Mouse (Mus musculus): ENCODE data around the gene St6galnac6. TPM values are rescaled to one million over a fixed set of nuclear protein-coding genes. Genes with fewer than 3 reads are reported as not detected.

The St6galnac6 gene
- total and polyA plus RNA-seq, 2 experiments from 2014 or later: 42.3 to 65.3 TPM

DNA sequence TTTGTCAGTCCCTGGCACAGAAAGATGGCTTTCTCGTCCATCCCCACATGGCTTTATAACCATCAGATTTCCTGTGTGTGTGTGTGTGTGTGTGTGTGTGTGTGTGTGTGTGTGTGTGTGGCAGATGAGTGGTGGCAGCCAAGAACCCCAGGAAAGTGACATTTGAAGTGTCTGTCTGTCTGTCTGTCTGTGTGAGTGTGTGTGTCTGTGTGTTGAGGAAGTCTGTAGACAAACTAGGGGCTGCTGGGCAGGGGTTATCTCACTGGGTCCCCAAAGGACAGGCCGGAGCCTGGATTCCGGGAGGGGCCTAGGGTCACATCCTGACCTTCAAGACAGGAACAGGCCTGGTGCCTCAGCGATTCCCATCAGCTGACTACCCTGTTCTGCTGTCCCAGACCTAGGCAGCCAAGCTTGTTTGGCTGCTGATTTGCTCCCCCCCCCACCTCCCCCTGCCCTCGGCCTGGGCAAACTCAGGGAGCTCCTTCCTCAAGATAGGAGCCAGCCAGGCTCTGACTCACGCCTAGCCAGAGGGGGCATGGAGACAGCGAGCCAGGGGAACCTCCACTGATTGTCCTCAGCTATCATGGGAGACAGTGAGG lies 62.1 kb downstream of the St6galnac6 start:
- no peak for ATAC-seq
- WGBS: 63% methylated on average over 7 of the region's 7 CpGs

DNA sequence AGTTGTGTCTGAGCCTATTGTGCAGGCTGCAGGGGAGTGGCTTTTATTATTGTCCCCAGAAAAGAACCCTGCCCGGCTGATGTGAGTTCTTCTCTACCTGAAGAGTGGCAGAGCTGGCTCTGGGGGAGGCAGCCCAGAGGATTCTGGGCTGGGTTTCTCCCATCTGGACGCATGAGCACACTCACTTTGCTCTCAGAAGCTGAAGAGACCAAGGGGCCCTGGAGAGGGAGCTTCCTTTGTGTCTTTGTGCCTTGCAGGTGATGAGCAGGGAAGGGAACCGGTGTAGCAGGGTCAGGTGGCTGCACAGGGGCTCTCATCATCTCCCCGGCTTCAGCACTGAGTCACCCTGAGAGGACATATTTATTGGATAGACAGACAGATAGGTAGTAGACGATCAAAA lies 62.8 kb downstream of the St6galnac6 start:
- no peaks in the 10 kb centered on the region for H3K36me3 ChIP-seq (ENCODE audit: insufficient read depth)
- no peak for TF ChIP-seq CTCF (IDR thresholded peaks at IDR 0.05; ENCODE audit: low read depth)
- no peak for DNase-seq

More for the DNA sequence above, 62.1 kb downstream of the St6galnac6 start:
- H3K9ac ChIP-seq: no peak overlapping the region
- no peaks in the 10 kb centered on the region for H3K9me3 ChIP-seq (ENCODE audit: low read length)
- H3K4me2 ChIP-seq (ENCODE audit: low read depth): no peak overlapping the region
- no peak for DNase-seq
- no peak overlapping the region for H3K27ac ChIP-seq (ENCODE audit: low read depth, low read length)
- H3K27me3 ChIP-seq (ENCODE audit: insufficient read depth, low read length): no peaks in the 10 kb centered on the region
- no peaks in the 10 kb centered on the region for H3K36me3 ChIP-seq (ENCODE audit: insufficient read depth)
- H3K4me1 ChIP-seq (ENCODE audit: insufficient read depth): no peaks in the 10 kb centered on the region
- H3K4me3 ChIP-seq (ENCODE audit: low read depth, low read length): no peak overlapping the region
- TF ChIP-seq CTCF (IDR thresholded peaks at IDR 0.05; ENCODE audit: low read depth): no peak

DNA sequence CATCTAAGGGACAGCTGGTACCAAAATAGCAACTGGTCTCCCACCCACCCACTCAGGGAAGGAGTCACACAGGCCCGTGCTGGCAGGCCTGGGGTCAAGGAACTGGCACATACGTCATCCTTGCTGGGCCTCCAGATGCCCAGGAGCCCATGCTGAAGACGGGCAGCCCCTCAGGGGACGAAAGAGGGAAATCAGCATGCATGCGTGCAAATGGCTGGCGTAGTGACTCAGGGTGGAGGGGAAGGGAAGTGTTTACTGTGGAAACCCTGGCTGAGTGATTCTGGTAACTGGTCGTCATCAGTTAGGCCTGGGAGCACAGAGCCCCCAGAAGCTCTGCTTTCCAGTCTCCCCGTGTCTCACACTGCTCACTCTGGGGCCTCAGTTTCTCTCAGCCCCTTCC lies 65.8 kb downstream of the St6galnac6 start:
- Histone ChIP-seq H3K36me3 (ENCODE audit: insufficient read depth) (no peaks in the 10 kb centered on the region), H3K9ac (no peak overlapping the region), H3K4me1 (ENCODE audit: insufficient read depth) (no peaks in the 10 kb centered on the region), H3K4me3 (ENCODE audit: low read depth, low read length) (no peak overlapping the region), H3K27ac (ENCODE audit: low read depth, low read length) (no peak overlapping the region), H3K9me3 (ENCODE audit: low read length) (no peaks in the 10 kb centered on the region), H3K4me2 (ENCODE audit: low read depth) (no peak overlapping the region), H3K27me3 (ENCODE audit: insufficient read depth, low read length) (no peaks in the 10 kb centered on the region)
- 80% methylated on average over 8 of the region's 8 CpGs for WGBS
- no peak for ATAC-seq
- no peak for DNase-seq
- no peak for TF ChIP-seq CTCF (IDR thresholded peaks at IDR 0.05; ENCODE audit: low read depth)

More for the DNA sequence above, 62.8 kb downstream of the St6galnac6 start:
- no peak for ATAC-seq
- Histone ChIP-seq H3K9me3 (ENCODE audit: low read length) (no peaks in the 10 kb centered on the region), H3K9ac (no peak overlapping the region), H3K27ac (ENCODE audit: low read depth, low read length) (no peak overlapping the region), H3K4me1 (ENCODE audit: insufficient read depth) (no peaks in the 10 kb centered on the region), H3K4me3 (ENCODE audit: low read depth, low read length) (no peak overlapping the region), H3K4me2 (ENCODE audit: low read depth) (no peak overlapping the region), H3K27me3 (ENCODE audit: insufficient read depth, low read length) (no peaks in the 10 kb centered on the region)
- WGBS: 55% methylated on average over 5 of the region's 5 CpGs

DNA sequence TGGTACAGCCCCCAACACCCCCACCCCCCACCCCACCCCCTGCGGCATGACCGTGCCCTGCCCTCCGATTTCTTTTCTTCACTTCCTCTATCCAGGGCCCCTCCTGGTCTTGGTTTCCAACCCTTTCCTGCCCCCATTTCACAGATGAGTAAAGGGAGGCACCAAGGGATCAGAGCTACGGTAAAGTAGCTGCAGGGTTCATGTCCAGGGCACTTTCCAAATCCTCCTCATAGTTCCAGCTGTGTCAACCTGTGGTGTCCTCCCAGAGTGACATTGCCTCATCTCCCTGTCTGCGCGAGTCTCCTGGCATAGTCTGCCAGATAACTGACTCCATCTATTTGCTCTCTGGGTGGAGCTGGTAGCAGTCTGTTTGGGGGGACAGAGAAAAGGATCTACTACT lies 66.3 kb downstream of the St6galnac6 start:
- Histone ChIP-seq H3K4me1 (ENCODE audit: insufficient read depth) (no peaks in the 10 kb centered on the region), H3K36me3 (ENCODE audit: insufficient read depth) (no peaks in the 10 kb centered on the region), H3K4me2 (ENCODE audit: low read depth) (no peak overlapping the region), H3K4me3 (ENCODE audit: low read depth, low read length) (no peak overlapping the region), H3K9me3 (ENCODE audit: low read length) (no peaks in the 10 kb centered on the region), H3K27ac (ENCODE audit: low read depth, low read length) (no peak overlapping the region), H3K9ac (no peak overlapping the region), H3K27me3 (ENCODE audit: insufficient read depth, low read length) (no peaks in the 10 kb centered on the region)
- TF ChIP-seq CTCF (IDR thresholded peaks at IDR 0.05; ENCODE audit: low read depth): no peak
- no peak for ATAC-seq
- no peak for DNase-seq
- WGBS: 88% methylated on average over 6 of the region's 6 CpGs

DNA sequence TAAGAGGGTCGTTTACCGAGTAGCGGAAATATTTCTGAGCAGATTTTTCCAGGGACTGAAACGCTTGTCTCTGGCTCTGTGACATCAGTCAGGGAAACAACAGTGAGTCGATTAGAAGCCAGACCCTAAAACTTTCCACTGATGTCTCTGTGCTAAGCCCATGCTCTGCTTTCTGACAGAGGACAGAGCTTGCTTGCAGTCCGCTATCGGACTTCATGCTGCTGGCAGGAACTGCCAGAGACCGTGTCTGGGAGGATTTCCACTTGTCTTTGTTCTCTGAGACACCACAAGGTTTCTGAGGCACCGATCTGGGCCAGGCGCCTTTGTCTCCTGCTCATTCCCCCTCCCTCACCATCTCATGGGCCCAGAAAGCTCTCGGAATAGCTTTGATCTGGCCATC lies 68.3 kb downstream of the St6galnac6 start:
- WGBS: 20% methylated on average over 11 of the region's 11 CpGs
- no peak overlapping the region for H3K9ac ChIP-seq

DNA sequence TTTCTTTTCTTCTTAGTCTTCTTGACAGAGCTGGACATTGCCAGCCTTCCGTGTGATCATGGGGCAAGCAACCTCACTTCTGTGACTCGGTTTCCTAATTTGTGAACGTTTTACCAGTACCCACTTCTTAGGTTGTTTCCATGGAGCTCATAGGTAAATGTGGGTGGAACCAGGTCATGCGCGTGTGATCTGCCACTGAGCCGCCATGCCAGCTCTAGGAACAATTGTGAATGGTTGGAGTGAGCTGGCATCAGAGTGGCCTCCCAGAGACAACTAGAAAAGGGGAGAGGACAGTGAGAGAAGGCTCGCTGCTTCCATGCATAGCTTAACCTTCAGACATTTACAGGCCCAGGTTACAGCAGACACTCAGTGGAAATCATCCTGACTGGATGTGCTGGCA lies 68.7 kb downstream of the St6galnac6 start:
- Histone ChIP-seq H3K4me2 (ENCODE audit: low read depth) (no peak overlapping the region), H3K4me3 (ENCODE audit: low read depth, low read length) (no peak overlapping the region), H3K9me3 (ENCODE audit: low read length) (no peaks in the 10 kb centered on the region), H3K27ac (ENCODE audit: low read depth, low read length) (no peak overlapping the region), H3K9ac (no peak overlapping the region), H3K4me1 (ENCODE audit: insufficient read depth) (no peaks in the 10 kb centered on the region), H3K36me3 (ENCODE audit: insufficient read depth) (no peaks in the 10 kb centered on the region), H3K27me3 (ENCODE audit: insufficient read depth, low read length) (no peaks in the 10 kb centered on the region)
- no peak for TF ChIP-seq CTCF (IDR thresholded peaks at IDR 0.05; ENCODE audit: low read depth)
- no peak for DNase-seq
- ATAC-seq: no peak
- 58% methylated on average over 7 of the region's 7 CpGs for WGBS

More for the DNA sequence above, 68.3 kb downstream of the St6galnac6 start:
- Histone ChIP-seq H3K27me3 (ENCODE audit: insufficient read depth, low read length) (no peaks in the 10 kb centered on the region), H3K36me3 (ENCODE audit: insufficient read depth) (no peaks in the 10 kb centered on the region), H3K4me2 (ENCODE audit: low read depth) (no peak overlapping the region), H3K9me3 (ENCODE audit: low read length) (no peaks in the 10 kb centered on the region), H3K4me3 (ENCODE audit: low read depth, low read length) (no peak overlapping the region), H3K27ac (ENCODE audit: low read depth, low read length) (no peak overlapping the region), H3K4me1 (ENCODE audit: insufficient read depth) (no peaks in the 10 kb centered on the region)
- TF ChIP-seq CTCF (IDR thresholded peaks at IDR 0.05; ENCODE audit: low read depth): no peak
- peak; percentile 12 for DNase-seq
- ATAC-seq: no peak

DNA sequence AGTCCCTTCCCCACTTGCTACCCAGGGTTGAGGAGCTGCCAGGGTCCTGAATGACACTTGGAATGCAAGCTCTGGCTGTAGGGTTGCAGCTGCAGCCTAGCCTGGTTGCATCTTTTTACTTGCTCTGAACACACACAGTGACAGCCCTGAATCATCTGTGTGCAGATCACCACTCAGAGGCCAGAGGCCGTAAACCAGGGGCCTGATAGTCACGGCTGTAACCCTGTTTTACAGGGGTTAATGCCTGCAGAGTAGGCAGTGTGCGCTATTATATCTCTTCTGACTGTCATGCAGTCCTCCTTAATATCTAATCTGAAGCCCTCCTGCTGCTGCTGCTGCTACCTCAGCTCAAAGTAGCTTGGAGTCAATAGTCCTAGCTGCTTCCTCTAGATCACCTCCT lies 70.4 kb downstream of the St6galnac6 start:
- H3K27me3 ChIP-seq (ENCODE audit: insufficient read depth, low read length): no peaks in the 10 kb centered on the region
- no peaks in the 10 kb centered on the region for H3K36me3 ChIP-seq (ENCODE audit: insufficient read depth)
- H3K9me3 ChIP-seq (ENCODE audit: low read length): no peaks in the 10 kb centered on the region
- DNase-seq: no peak
- H3K4me3 ChIP-seq (ENCODE audit: low read depth, low read length): no peak overlapping the region
- H3K4me2 ChIP-seq (ENCODE audit: low read depth): no peak overlapping the region
- H3K27ac ChIP-seq (ENCODE audit: low read depth, low read length): no peak overlapping the region
- H3K4me1 ChIP-seq (ENCODE audit: insufficient read depth): no peaks in the 10 kb centered on the region
- TF ChIP-seq CTCF (IDR thresholded peaks at IDR 0.05; ENCODE audit: low read depth): no peak
- 79% methylated on average over 3 of the region's 3 CpGs for WGBS
- H3K9ac ChIP-seq: no peak overlapping the region
- no peak for ATAC-seq

MicroRNAs encoded within 50 kb of the gene (microRNA counts, 519-probe panel; counts per million panel counts)
- microRNA mmu-miR-1954: not detected

Small RNA genes within 50 kb of the gene (microRNA-seq; reads per million reads assigned to microRNA genes)
- gene Mir1954: 0 reads per million in 2 experiments

Other genes with a start within 250 kb of the St6galnac6 start
- gene Ciz1, start 247.4 kb upstream of the St6galnac6 start, total RNA-seq (2014; rRNA removed): 62.6 and 78.2 TPM in 2 replicates
- gene Ciz1, start 247.4 kb upstream of the St6galnac6 start, polyA plus RNA-seq (2015; fragmentation: Nextera tagmentation; extraction: Ambion mirVana): 51.5 and 52.9 TPM in 2 replicates
- 76.2 and 106 TPM in 2 replicates for gene Dnm1, start 246.4 kb upstream of the St6galnac6 start, total RNA-seq (2014; rRNA removed)
- 47.9 and 71.6 TPM in 2 replicates for gene Dnm1, start 246.4 kb upstream of the St6galnac6 start, polyA plus RNA-seq (2015; fragmentation: Nextera tagmentation; extraction: Ambion mirVana)
- gene 1110008P14Rik, start 217.8 kb upstream of the St6galnac6 start, total RNA-seq (2014; rRNA removed): 197 and 210 TPM in 2 replicates
- 160 and 186 TPM in 2 replicates for gene 1110008P14Rik, start 217.8 kb upstream of the St6galnac6 start, polyA plus RNA-seq (2015; fragmentation: Nextera tagmentation; extraction: Ambion mirVana)
- gene Lcn2, start 211.5 kb upstream of the St6galnac6 start, total RNA-seq (2014; rRNA removed): 0.54 and 1.2 TPM in 2 replicates
- gene Lcn2, start 211.5 kb upstream of the St6galnac6 start, polyA plus RNA-seq (2015; fragmentation: Nextera tagmentation; extraction: Ambion mirVana): 0.63 and 1.0 TPM in 2 replicates
- 32.1 and 37.5 TPM in 2 replicates for gene Ptges2, start 203.8 kb upstream of the St6galnac6 start, total RNA-seq (2014; rRNA removed)
- 54.9 and 58.6 TPM in 2 replicates for gene Ptges2, start 203.8 kb upstream of the St6galnac6 start, polyA plus RNA-seq (2015; fragmentation: Nextera tagmentation; extraction: Ambion mirVana)
- gene Naif1, start 149.3 kb upstream of the St6galnac6 start, total RNA-seq (2014; rRNA removed): 3.8 and 4.5 TPM in 2 replicates
- gene Naif1, start 149.3 kb upstream of the St6galnac6 start, polyA plus RNA-seq (2015; fragmentation: Nextera tagmentation; extraction: Ambion mirVana): 2.4 and 3.9 TPM in 2 replicates
- 55.4 and 62.5 TPM in 2 replicates for gene Slc25a25, start 148.3 kb upstream of the St6galnac6 start, total RNA-seq (2014; rRNA removed)
- gene Slc25a25, start 148.3 kb upstream of the St6galnac6 start, polyA plus RNA-seq (2015; fragmentation: Nextera tagmentation; extraction: Ambion mirVana): 38.3 and 40.9 TPM in 2 replicates
- 17.6 and 19.7 TPM in 2 replicates for gene Fam102a, start 64.4 kb upstream of the St6galnac6 start, total RNA-seq (2014; rRNA removed)
- gene Fam102a, start 64.4 kb upstream of the St6galnac6 start, polyA plus RNA-seq (2015; fragmentation: Nextera tagmentation; extraction: Ambion mirVana): 7.2 and 7.5 TPM in 2 replicates
- gene Dpm2, start 28.9 kb upstream of the St6galnac6 start, total RNA-seq (2014; rRNA removed): 59.2 and 60.5 TPM in 2 replicates
- 142 and 152 TPM in 2 replicates for gene Dpm2, start 28.9 kb upstream of the St6galnac6 start, polyA plus RNA-seq (2015; fragmentation: Nextera tagmentation; extraction: Ambion mirVana)
- 6.4 and 11.8 TPM in 2 replicates for gene Pip5kl1, start 24.9 kb upstream of the St6galnac6 start, total RNA-seq (2014; rRNA removed)
- gene Pip5kl1, start 24.9 kb upstream of the St6galnac6 start, polyA plus RNA-seq (2015; fragmentation: Nextera tagmentation; extraction: Ambion mirVana): 5.6 and 8.2 TPM in 2 replicates
- gene 9430097D07Rik, start 24.0 kb upstream of the St6galnac6 start, total RNA-seq (2014; rRNA removed): 0.38 and 1.0 TPM in 2 replicates
- 0.26 and 0.45 TPM in 2 replicates for gene 9430097D07Rik, start 24.0 kb upstream of the St6galnac6 start, polyA plus RNA-seq (2015; fragmentation: Nextera tagmentation; extraction: Ambion mirVana)
- gene St6galnac4, start 12.6 kb upstream of the St6galnac6 start, total RNA-seq (2014; rRNA removed): 32.4 and 35.5 TPM in 2 replicates
- 31.3 and 33.2 TPM in 2 replicates for gene St6galnac4, start 12.6 kb upstream of the St6galnac6 start, polyA plus RNA-seq (2015; fragmentation: Nextera tagmentation; extraction: Ambion mirVana)
- 114 and 123 TPM in 2 replicates for gene Ak1, start 22.0 kb downstream of the St6galnac6 start, total RNA-seq (2014; rRNA removed)
- 119 and 123 TPM in 2 replicates for gene Ak1, start 22.0 kb downstream of the St6galnac6 start, polyA plus RNA-seq (2015; fragmentation: Nextera tagmentation; extraction: Ambion mirVana)
- 8.2 and 14.7 TPM in 2 replicates for gene Eng, start 46.9 kb downstream of the St6galnac6 start, total RNA-seq (2014; rRNA removed)
- 19.3 and 22.1 TPM in 2 replicates for gene Eng, start 46.9 kb downstream of the St6galnac6 start, polyA plus RNA-seq (2015; fragmentation: Nextera tagmentation; extraction: Ambion mirVana)
- 22.4 and 31.5 TPM in 2 replicates for gene Fpgs, start 104.4 kb downstream of the St6galnac6 start, total RNA-seq (2014; rRNA removed)
- gene Fpgs, start 104.4 kb downstream of the St6galnac6 start, polyA plus RNA-seq (2015; fragmentation: Nextera tagmentation; extraction: Ambion mirVana): 20.7 and 22.0 TPM in 2 replicates
- gene Cdk9, start 113.4 kb downstream of the St6galnac6 start, total RNA-seq (2014; rRNA removed): 90.5 and 94.5 TPM in 2 replicates
- gene Cdk9, start 113.4 kb downstream of the St6galnac6 start, polyA plus RNA-seq (2015; fragmentation: Nextera tagmentation; extraction: Ambion mirVana): 66.5 and 67.5 TPM in 2 replicates
- 16.5 and 24.1 TPM in 2 replicates for gene Sh2d3c, start 121.3 kb downstream of the St6galnac6 start, total RNA-seq (2014; rRNA removed)
- 41.3 and 48.9 TPM in 2 replicates for gene Sh2d3c, start 121.3 kb downstream of the St6galnac6 start, polyA plus RNA-seq (2015; fragmentation: Nextera tagmentation; extraction: Ambion mirVana)
- 2.1 and 4.3 TPM in 2 replicates for gene 6330409D20Rik, start 141.3 kb downstream of the St6galnac6 start, total RNA-seq (2014; rRNA removed)
- 2.2 and 2.9 TPM in 2 replicates for gene 6330409D20Rik, start 141.3 kb downstream of the St6galnac6 start, polyA plus RNA-seq (2015; fragmentation: Nextera tagmentation; extraction: Ambion mirVana)
- gene Tor2a, start 157.5 kb downstream of the St6galnac6 start, total RNA-seq (2014; rRNA removed): 51.4 and 54.3 TPM in 2 replicates
- gene Tor2a, start 157.5 kb downstream of the St6galnac6 start, polyA plus RNA-seq (2015; fragmentation: Nextera tagmentation; extraction: Ambion mirVana): 40.7 and 44.8 TPM in 2 replicates
- gene Ttc16, start 175.9 kb downstream of the St6galnac6 start, total RNA-seq (2014; rRNA removed): 1.00 and 1.8 TPM in 2 replicates
- gene Ttc16, start 175.9 kb downstream of the St6galnac6 start, polyA plus RNA-seq (2015; fragmentation: Nextera tagmentation; extraction: Ambion mirVana): 0.68 and 1.2 TPM in 2 replicates
- 2.4 and 5.5 TPM in 2 replicates for gene Ptrh1, start 176.1 kb downstream of the St6galnac6 start, total RNA-seq (2014; rRNA removed)
- gene Ptrh1, start 176.1 kb downstream of the St6galnac6 start, polyA plus RNA-seq (2015; fragmentation: Nextera tagmentation; extraction: Ambion mirVana): 4.0 and 4.8 TPM in 2 replicates
- gene Cfap157, start 184.7 kb downstream of the St6galnac6 start, total RNA-seq (2014; rRNA removed): 1.0 and 1.2 TPM in 2 replicates
- gene Cfap157, start 184.7 kb downstream of the St6galnac6 start, polyA plus RNA-seq (2015; fragmentation: Nextera tagmentation; extraction: Ambion mirVana): 0.94 and 2.8 TPM in 2 replicates
- 109 and 135 TPM in 2 replicates for gene Stxbp1, start 247.5 kb downstream of the St6galnac6 start, total RNA-seq (2014; rRNA removed)
- gene Stxbp1, start 247.5 kb downstream of the St6galnac6 start, polyA plus RNA-seq (2015; fragmentation: Nextera tagmentation; extraction: Ambion mirVana): 268 and 350 TPM in 2 replicates